Mouse (Mus musculus) kidney, adult 2 months (tissue): ENCODE results near the gene Atg2b. TPM values are rescaled to one million over a fixed set of nuclear protein-coding genes. Genes with fewer than 3 reads are reported as not detected.

Experiments
- DNase-seq: peaks from one replicate; pipeline ENCODE4 v3.0.0; 2021
- H3K27ac ChIP-seq: fragments of 200-500 bp; 2 replicates; pipeline ENCODE4 v1.5.1; 2012; ENCODE audit warnings: low read depth, low read length, control low read depth, inconsistent platforms; ENCODE audit not compliant: insufficient read depth
- H3K27me3 ChIP-seq: fragments of 200-500 bp; replicated peaks from 2 replicates; pipeline ENCODE4 v1.6.1; 2012; ENCODE audit warnings: mild to moderate bottlenecking, moderate library complexity, low read length, inconsistent platforms; ENCODE audit not compliant: control insufficient read depth, insufficient read depth
- H3K36me3 ChIP-seq: fragments of 200-500 bp; 2 replicates; pipeline ENCODE4 v1.6.1; 2012; ENCODE audit warnings: mild to moderate bottlenecking, moderate library complexity, low read length, inconsistent platforms; ENCODE audit not compliant: control insufficient read depth, insufficient read depth
- H3K4me1 ChIP-seq: fragments of 200-500 bp; 2 replicates; pipeline ENCODE4 v1.6.1; 2011; ENCODE audit warnings: low read length; ENCODE audit not compliant: control insufficient read depth, insufficient read depth
- H3K4me3 ChIP-seq: fragments of 200-500 bp; 2 replicates; pipeline ENCODE4 v1.5.1; 2011; ENCODE audit warnings: mild to moderate bottlenecking, low read depth, low read length, control low read depth; ENCODE audit not compliant: insufficient read depth
- CTCF ChIP-seq: fragments of 200-500 bp; conservative IDR thresholded peaks from 2 replicates; pipeline ENCODE4 v1.5.1; 2011; ENCODE audit warnings: low read depth, mild to moderate bottlenecking, control low read depth, low read length, moderate library complexity, mixed read lengths; ENCODE audit not compliant: insufficient read depth, insufficient read length
- POLR2A ChIP-seq: fragments of 200-500 bp; IDR thresholded peaks from one replicate; pipeline ENCODE4 v1.6.1; 2011; ENCODE audit warnings: low read depth, low read length, control low read depth
- WGBS: fragments of 180-500 bp; shearing (Covaris S2); methylation state at CpG from one replicate; pipeline ENCODE4 v1.1.7; 2018; 5-methylcytosine and 5-hydroxymethylcytosine counted together
- polyA plus RNA-seq: library from polyadenylated mRNA; depleted of rRNA; stranded (reverse); fragments of >200 nt; gene quantifications from 2 replicates; pipeline ENCODE4 v1.2.3, GENCODE M21; 2012

Atg2b gene
- polyA plus RNA-seq, 1 experiment = 16.5 TPM

DNA sequence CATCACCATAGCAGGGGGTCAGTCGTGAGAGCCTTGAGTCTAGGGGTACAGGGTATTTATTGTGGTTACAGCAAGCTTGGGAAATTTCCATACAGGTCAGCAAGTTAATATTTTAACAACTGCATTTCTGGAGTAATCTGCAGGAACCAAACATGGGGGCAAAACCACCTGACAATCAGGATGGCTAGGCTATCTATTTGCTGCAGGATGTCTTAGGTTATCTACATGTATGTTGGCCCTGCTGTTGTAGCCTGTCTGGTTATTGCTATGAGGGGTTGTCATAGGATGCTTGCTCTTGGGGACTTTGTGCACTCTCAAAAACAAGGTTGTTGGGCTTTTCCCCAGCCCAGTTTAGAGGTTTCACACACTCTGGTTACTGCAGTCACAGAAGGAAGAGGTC, 39.6 kb upstream of the Atg2b start:
- no peak for DNase-seq
- Histone ChIP-seq H3K27ac (no peak overlapping the region), H3K4me3 (no peak overlapping the region), H3K36me3 (no peaks in the 10 kb centered on the region), H3K4me1 (0 out of 2 replicates have a peak, but pooled peaks cover 2% of the 10 kb centered on the region), H3K27me3 (no peaks in the 10 kb centered on the region)
- TF ChIP-seq POLR2A (no peak), CTCF (no peak)
- 22% methylated on average over 1 of the region's 1 CpGs for WGBS

DNA sequence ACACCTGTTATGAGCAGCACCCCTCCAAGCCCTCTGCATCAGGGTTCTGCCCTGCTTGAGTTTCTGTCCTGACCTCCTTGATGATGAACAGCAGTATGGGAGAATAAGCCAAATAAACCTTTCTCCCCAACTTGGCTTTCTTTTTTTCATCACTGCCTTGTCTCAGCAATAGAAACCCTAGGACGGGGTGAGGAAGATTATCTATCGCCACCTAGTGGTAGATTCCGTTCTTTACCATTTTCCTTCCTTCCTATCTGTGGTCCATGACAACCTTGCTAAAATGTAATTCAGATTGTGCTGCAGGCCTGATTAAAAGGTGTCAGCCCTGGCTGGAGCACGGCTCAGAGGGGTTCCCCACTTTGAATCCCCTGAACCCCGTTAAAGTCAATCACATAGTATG, 37.6 kb upstream of the Atg2b start:
- H3K27ac ChIP-seq = no peak overlapping the region
- 1% methylated on average over 5 of the region's 5 CpGs for WGBS
- H3K27me3 ChIP-seq = no peaks in the 10 kb centered on the region
- H3K4me3 ChIP-seq = no peak overlapping the region
- DNase-seq = peak; percentile 54
- 0 out of 2 replicates have a peak, but pooled peaks cover 2% of the 10 kb centered on the region for H3K4me1 ChIP-seq
- no peaks in the 10 kb centered on the region for H3K36me3 ChIP-seq
- TF ChIP-seq POLR2A (no peak), CTCF (peak; percentile 38)

DNA sequence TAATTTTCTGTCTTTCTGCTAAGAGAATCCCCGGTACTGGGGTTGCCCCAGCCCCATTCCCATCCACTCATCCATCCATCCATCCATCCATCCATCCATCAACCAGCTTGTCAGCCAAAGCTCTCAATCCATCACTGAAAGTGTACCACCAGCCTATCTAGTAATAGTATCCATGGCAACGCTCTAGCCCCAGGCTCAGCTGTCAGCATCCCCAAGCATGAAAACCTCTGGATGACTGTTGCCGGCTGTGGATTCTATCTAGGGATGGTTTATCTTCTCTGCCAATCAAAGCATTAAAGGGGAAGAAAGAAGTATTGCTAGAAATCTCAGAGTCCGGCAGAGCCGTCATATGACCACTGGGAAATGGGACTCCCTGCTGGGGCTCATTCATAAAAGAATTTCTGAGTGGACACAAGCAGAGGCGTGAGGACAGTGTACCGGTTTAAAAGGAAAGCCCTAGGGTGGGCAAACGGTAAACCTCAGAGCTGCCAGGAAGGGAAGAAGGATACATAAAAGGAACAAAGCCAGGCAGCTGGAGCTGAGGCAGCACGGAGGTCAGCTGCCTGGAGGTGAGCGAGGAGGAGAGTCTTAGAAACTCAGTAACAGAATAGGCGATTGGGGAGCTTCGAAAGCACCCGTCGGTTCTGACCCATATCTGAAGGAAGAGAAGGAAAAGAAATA, 36.6 kb upstream of the Atg2b start:
- no peak for TF ChIP-seq POLR2A
- TF ChIP-seq CTCF = no peak
- Histone ChIP-seq H3K4me3 (no peak overlapping the region), H3K27me3 (no peaks in the 10 kb centered on the region), H3K36me3 (no peaks in the 10 kb centered on the region), H3K27ac (no peak overlapping the region), H3K4me1 (0 out of 2 replicates have a peak, but pooled peaks cover 2% of the 10 kb centered on the region)
- DNase-seq = no peak
- 63% methylated on average over 14 of the region's 14 CpGs for WGBS

DNA sequence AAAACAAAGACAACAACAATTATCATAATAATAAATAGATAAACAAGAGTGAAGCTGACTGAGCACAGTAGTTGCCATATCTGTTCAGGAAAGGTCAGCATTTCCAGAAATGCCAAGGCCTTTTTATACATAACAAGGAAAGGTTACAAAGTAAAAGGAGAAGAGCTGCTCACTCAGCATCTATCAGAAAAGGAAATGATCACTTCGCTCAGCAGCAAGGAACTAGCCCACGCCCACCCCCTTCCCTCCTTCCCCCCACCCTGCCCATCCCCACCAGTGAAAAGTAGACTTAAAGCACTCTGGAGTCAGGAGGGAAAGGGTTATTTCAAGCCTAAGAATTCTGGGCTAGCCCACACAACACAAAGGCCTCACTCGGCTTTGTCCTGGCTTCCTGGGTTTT, 35.2 kb upstream of the Atg2b start:
- no peak for TF ChIP-seq CTCF
- no peak for TF ChIP-seq POLR2A

DNA sequence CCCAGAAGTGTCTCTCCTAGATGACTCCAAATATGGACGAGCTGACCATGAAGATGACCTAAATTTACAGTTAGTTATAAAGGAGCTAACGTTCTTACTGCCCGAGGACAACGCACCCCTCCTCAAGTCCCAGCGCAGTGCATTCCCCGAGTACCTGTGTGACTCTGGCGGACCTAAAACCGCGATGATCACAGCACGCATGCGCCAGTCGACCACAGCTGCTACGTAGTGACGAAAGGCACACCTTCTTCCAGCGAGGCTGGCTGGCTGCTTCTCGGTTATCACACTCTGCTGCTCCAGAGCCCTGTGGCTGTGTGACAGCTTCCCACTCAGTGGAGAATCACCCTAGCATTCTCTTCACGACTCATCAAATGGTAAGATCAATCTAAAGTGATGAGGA, 33.6 kb upstream of the Atg2b start:
- H3K4me1 ChIP-seq = no peaks in the 10 kb centered on the region
- 60% methylated on average over 17 of the region's 17 CpGs for WGBS
- H3K4me3 ChIP-seq = no peak overlapping the region
- H3K27me3 ChIP-seq = no peaks in the 10 kb centered on the region
- no peak overlapping the region for H3K27ac ChIP-seq
- TF ChIP-seq CTCF (no peak), POLR2A (no peak)
- DNase-seq = peak; percentile 42
- no peaks in the 10 kb centered on the region for H3K36me3 ChIP-seq

More for the DNA sequence above, 35.2 kb upstream of the Atg2b start:
- Histone ChIP-seq H3K27ac (no peak overlapping the region), H3K4me1 (0 out of 2 replicates have a peak, but pooled peaks cover 2% of the 10 kb centered on the region), H3K36me3 (no peaks in the 10 kb centered on the region), H3K4me3 (no peak overlapping the region), H3K27me3 (no peaks in the 10 kb centered on the region)
- WGBS = 60% methylated on average over 3 of the region's 3 CpGs
- no peak for DNase-seq

DNA sequence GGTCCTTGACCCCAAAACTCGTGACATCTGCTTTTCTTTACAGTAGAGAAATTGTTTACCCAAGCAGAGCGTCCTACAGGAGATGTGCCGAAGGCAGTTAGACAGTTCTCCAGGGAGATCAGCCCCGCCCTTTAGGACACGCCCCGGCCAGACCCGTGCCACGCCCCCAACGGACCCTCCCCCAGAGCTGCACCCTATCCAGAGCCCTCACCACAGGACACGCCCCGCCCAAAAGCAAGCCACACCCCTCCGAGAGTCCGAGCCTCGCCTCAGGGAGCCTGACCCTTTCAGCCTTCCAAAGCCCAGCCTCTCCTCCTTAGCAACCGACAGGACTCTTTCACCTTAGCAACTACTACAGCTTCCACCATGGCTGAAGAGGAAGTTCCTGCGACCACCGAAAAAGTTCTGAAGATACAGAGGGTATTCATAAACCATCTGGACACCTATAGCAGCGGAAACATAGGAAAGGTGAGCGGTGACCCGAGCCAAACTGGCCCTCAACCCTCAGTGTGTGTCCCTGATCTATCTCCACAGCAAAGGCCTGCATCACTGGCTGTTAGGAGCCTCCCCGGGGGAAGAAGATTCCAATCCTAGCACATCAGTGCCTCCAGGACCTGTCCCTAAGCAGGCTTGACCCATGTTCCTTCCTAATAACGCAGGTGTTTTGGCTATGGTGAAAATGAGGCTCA, 20.9 kb upstream of the Atg2b start, which contains the start of gene Ak7:
Ak7 (plus strand) TSS at position 178 of the 689 bp plus-strand sequence.
- TF ChIP-seq POLR2A (no peak), CTCF (no peak)
- 13% methylated on average over 22 of the region's 22 CpGs for WGBS
- no peaks in the 10 kb centered on the region for H3K36me3 ChIP-seq
- no peak within 1 kb of the TSS for H3K27ac ChIP-seq
- no peak within 1 kb of the TSS for H3K4me3 ChIP-seq
- H3K4me1 ChIP-seq = no peaks in the 10 kb centered on the region
- H3K27me3 ChIP-seq = no peaks in the 10 kb centered on the region
- DNase-seq = peak; percentile 84

DNA sequence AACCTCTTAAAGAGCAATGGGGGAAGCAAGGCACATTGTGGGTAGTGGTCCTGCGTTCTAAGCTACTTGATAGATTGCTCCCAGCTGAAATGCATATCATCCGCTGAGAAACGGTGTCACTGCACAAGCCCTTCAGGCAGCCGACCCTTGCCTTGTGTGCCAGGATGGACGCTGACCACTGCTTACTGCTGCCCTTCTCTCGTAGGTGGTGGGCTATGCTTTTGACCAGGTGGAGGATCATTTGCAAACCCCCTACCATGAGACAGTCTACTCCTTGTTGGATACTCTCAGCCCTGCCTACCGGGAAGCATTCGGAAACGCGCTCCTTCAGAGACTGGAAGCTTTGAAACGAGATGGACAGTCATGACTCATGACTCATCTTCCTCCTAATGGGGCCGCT, 15.4 kb upstream of the Atg2b start:
- Histone ChIP-seq H3K27ac (no peak overlapping the region), H3K4me3 (no peak overlapping the region), H3K36me3 (no peaks in the 10 kb centered on the region; the same call in none of the 2 replicates), H3K27me3 (no peaks in the 10 kb centered on the region), H3K4me1 (no peaks in the 10 kb centered on the region)
- 92% methylated on average over 12 of the region's 12 CpGs for WGBS
- DNase-seq = no peak
- TF ChIP-seq CTCF = no peak
